Mouse (Mus musculus): ENCODE results near the gene Ncam2.

Gene Ncam2

GRCm38 (mm10) chr16:81650286-81650685 is 449.8 kb downstream of the Ncam2 start:
- DNase-seq (ENCODE audit: low read depth, low spot score), result no peak

- DNase-seq (ENCODE audit: low read depth, low spot score), result no peak
Measured at GRCm38 (mm10) chr16:81651550-81651949, 451.1 kb downstream of the Ncam2 start.

DNA sequence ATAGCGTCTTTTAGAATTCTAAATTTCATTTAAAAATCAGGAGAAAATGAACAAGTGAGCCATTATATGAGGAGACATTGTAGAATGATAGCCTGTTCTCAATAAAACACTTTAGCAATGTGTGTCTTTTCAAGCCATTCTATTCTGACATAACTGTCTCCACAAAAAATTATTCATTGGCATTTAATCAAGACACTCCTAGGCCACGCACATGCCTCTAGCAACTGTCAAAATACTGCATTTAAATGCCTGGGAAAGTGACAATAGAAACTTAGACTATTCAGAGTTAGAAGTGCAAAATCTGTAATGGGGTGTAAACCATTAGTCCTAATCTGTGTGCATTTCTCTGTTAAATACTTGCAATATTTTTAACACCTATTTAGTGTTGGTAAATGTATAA is 456.1 kb downstream of the Ncam2 start:
- no peak for DNase-seq (ENCODE audit: low read depth, low spot score)

DNA sequence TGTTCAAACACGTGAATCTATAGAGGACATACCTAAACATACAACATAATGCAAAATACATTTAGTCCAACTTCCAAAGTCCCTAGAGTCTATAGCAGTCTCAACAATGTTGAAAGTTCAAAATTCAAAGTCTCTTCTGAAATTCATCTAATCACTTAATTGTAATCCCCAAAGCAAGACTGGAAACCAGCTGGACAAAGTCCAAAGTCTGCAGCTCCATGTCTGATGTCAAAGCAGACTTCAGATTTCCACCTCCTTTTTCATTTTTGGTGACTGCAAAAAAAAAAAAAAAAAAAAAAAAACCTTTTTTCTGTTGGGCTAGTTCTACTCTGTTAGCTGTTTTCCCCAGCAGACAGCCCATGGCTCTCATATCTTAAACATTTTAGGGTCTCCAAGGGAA is 473.4 kb downstream of the Ncam2 start:
- DNase-seq (ENCODE audit: low read depth, low spot score), result no peak

GRCm38 (mm10) chr16:81675546-81675945 is 475.0 kb downstream of the Ncam2 start:
- no peak for DNase-seq (ENCODE audit: low read depth, low spot score)
